Mouse (Mus musculus) hindbrain, postnatal 0 days (tissue): ENCODE measurements at regions not wholly inside any gene's neighbourhood (a gene's known extent, or its start where the extent isn't known, plus 50 kb on each side); places are given as distances from the start of the nearest gene placed in this dataset.

ENCODE experiments used
- ATAC-seq: fragments of 200-750 bp; cut with Nextera tagmentation; 2 replicates; pipeline ENCODE4 v1.8.0; 2017; ENCODE audit warnings: mild to moderate bottlenecking, moderate TSS enrichment, moderate library complexity
- DNase-seq: peaks from one replicate; pipeline ENCODE4 v3.0.0-alpha.2; 2015; ENCODE audit warnings: low spot score
- H3K27ac ChIP-seq: fragments of 300-500 bp; sonication (generic); 2 replicates; pipeline ENCODE4 v1.5.1; 2014; ENCODE audit warnings: mild to moderate bottlenecking
- H3K27me3 ChIP-seq: fragments of 300-500 bp; sonication (generic); 2 replicates; pipeline ENCODE4 v1.6.1; 2014; ENCODE audit warnings: low read length, mixed read lengths; ENCODE audit not compliant: insufficient read depth
- H3K36me3 ChIP-seq: fragments of 300-500 bp; sonication (generic); 2 replicates; pipeline ENCODE4 v1.6.1; 2014; ENCODE audit warnings: low read length, mixed read lengths; ENCODE audit not compliant: insufficient read depth
- H3K4me1 ChIP-seq: fragments of 300-500 bp; sonication (generic); 2 replicates; pipeline ENCODE4 v1.6.1; 2014; ENCODE audit warnings: antibody characterized with exemption, low read length, mixed read lengths; ENCODE audit not compliant: insufficient read depth
- H3K4me2 ChIP-seq: fragments of 300-500 bp; sonication (generic); 2 replicates; pipeline ENCODE4 v1.6.1; 2014; ENCODE audit warnings: low read depth, mild to moderate bottlenecking, low read length, moderate library complexity, mixed read lengths
- H3K4me3 ChIP-seq: fragments of 300-500 bp; sonication (generic); 2 replicates; pipeline ENCODE4 v1.5.1; 2014; ENCODE audit warnings: low read length
- H3K9ac ChIP-seq: fragments of 300-500 bp; sonication (generic); replicated peaks from 2 replicates; pipeline ENCODE4 v1.6.1; 2014; ENCODE audit warnings: mild to moderate bottlenecking, low read length, moderate library complexity, mixed read lengths
- H3K9me3 ChIP-seq: fragments of 300-500 bp; sonication (generic); 2 replicates; pipeline ENCODE4 v1.6.1; 2016; ENCODE audit warnings: low read length, mixed read lengths
- CTCF ChIP-seq: IDR thresholded peaks from 2 replicates; pipeline ENCODE4 v1.5.1; 2016; ENCODE audit warnings: antibody characterized with exemption, control low read depth, low read depth
- WGBS: fragments of 180-500 bp; shearing (Covaris S2); extraction: QIAGEN DNeasy Blood & Tissue Kit; methylation state at CpG from one replicate; pipeline ENCODE4 v1.1.7; 2014; 5-methylcytosine and 5-hydroxymethylcytosine counted together

GRCm38 (mm10) chr17:15882803-15883202 lies 52.0 kb upstream of the Rgmb start:
- WGBS, result 72% methylated on average over 7 of the region's 7 CpGs
- H3K9ac ChIP-seq, result no peak overlapping the region
- no peak overlapping the region for H3K4me3 ChIP-seq
- no peak overlapping the region for H3K4me2 ChIP-seq
- no peak for TF ChIP-seq CTCF
- H3K9me3 ChIP-seq, result no peaks in the 10 kb centered on the region
- ATAC-seq (no peak), DNase-seq (no peak)
- no peaks in the 10 kb centered on the region for H3K27me3 ChIP-seq
- no peaks in the 10 kb centered on the region for H3K4me1 ChIP-seq
- H3K36me3 ChIP-seq, result no peaks in the 10 kb centered on the region
- H3K27ac ChIP-seq, result no peak overlapping the region

GRCm38 (mm10) chr17:15882245-15882644 lies 51.4 kb upstream of the Rgmb start:
- Histone ChIP-seq H3K9me3 (no peaks in the 10 kb centered on the region), H3K36me3 (no peaks in the 10 kb centered on the region), H3K4me2 (no peak overlapping the region), H3K9ac (no peak overlapping the region), H3K27ac (no peak overlapping the region), H3K4me3 (no peak overlapping the region), H3K4me1 (no peaks in the 10 kb centered on the region), H3K27me3 (no peaks in the 10 kb centered on the region)
- 82% methylated on average over 2 of the region's 2 CpGs for WGBS
- TF ChIP-seq CTCF, result no peak
- DNase-seq (no peak), ATAC-seq (no peak)
